Mouse (Mus musculus) limb, embryonic 14.5 days (tissue): ENCODE data around the gene Chil1. TPM values are rescaled to one million over a fixed set of nuclear protein-coding genes. Genes with fewer than 3 reads are reported as not detected.
A peak's percentile ranks its signal among the peaks of the same experiment; 100 is the strongest.

Experiments
- ATAC-seq: fragments of 200-750 bp; cut with Nextera tagmentation; 2 replicates; pipeline ENCODE4 v1.8.0; 2017; ENCODE audit warnings: low read depth, moderate number of reproducible peaks, moderate TSS enrichment; ENCODE audit not compliant: low FRiP score
- DNase-seq: peaks from one replicate; pipeline ENCODE4 v3.0.0-alpha.2; 2015; ENCODE audit warnings: low spot score
- H3K27ac ChIP-seq: fragments of 300-500 bp; sonication (generic); replicated peaks from 2 replicates; pipeline ENCODE4 v1.5.1; 2014; ENCODE audit warnings: low read depth, mild to moderate bottlenecking, low read length, moderate library complexity, mixed read lengths
- H3K27me3 ChIP-seq: fragments of 300-500 bp; sonication (generic); 2 replicates; pipeline ENCODE4 v1.6.1; 2014; ENCODE audit warnings: low read length, mixed read lengths; ENCODE audit not compliant: control insufficient read depth, insufficient read depth
- H3K36me3 ChIP-seq: fragments of 300-500 bp; sonication (generic); 2 replicates; pipeline ENCODE4 v1.6.1; 2014; ENCODE audit warnings: mild to moderate bottlenecking, low read length, moderate library complexity, mixed read lengths; ENCODE audit not compliant: control insufficient read depth, insufficient read depth
- H3K4me1 ChIP-seq: fragments of 300-500 bp; sonication (generic); 2 replicates; pipeline ENCODE4 v1.6.1; 2014; ENCODE audit warnings: antibody characterized with exemption, low read length, mixed read lengths; ENCODE audit not compliant: control insufficient read depth, insufficient read depth
- H3K4me2 ChIP-seq: fragments of 300-500 bp; sonication (generic); replicated peaks from 2 replicates; pipeline ENCODE4 v1.6.1; 2014; ENCODE audit warnings: low read depth, mild to moderate bottlenecking, low read length, moderate library complexity; ENCODE audit not compliant: severe bottlenecking
- H3K4me3 ChIP-seq: fragments of 300-500 bp; sonication (generic); replicated peaks from 2 replicates; pipeline ENCODE4 v1.5.1; 2014; ENCODE audit warnings: low read length
- H3K9ac ChIP-seq: fragments of 300-500 bp; sonication (generic); 2 replicates; pipeline ENCODE4 v1.6.1; 2014; ENCODE audit warnings: mild to moderate bottlenecking, low read depth, low read length, moderate library complexity; ENCODE audit not compliant: severe bottlenecking
- H3K9me3 ChIP-seq: fragments of 300-500 bp; sonication (generic); 2 replicates; pipeline ENCODE4 v1.6.1; 2016; ENCODE audit warnings: low read length; ENCODE audit not compliant: control insufficient read depth
- POLR2A ChIP-seq: fragments of 200-500 bp; IDR thresholded peaks from 2 replicates; pipeline ENCODE4 v1.8.0; 2012; ENCODE audit warnings: inconsistent platforms, mild to moderate bottlenecking, moderate library complexity, borderline replicate concordance; ENCODE audit not compliant: insufficient read depth, insufficient read length; ENCODE audit errors: extremely low read depth
- WGBS: fragments of 180-500 bp; shearing (Covaris S2); extraction: QIAGEN DNeasy Blood & Tissue Kit; methylation state at CpG from one replicate; pipeline ENCODE4 v1.1.7; 2014; 5-methylcytosine and 5-hydroxymethylcytosine counted together
- polyA plus RNA-seq, 2 experiments: library from polyadenylated mRNA; depleted of rRNA in 1 of 2; stranded (reverse) in 1 of 2; unstranded in 1 of 2; fragments of >200 nt; fragmentation: Nextera tagmentation in 1 of 2; extraction: Ambion mirVana in 1 of 2; gene quantifications; 2 replicates each; pipeline versions ENCODE4 v1.2.1 to v1.2.3; 2012 to 2014

The Chil1 gene
- polyA plus RNA-seq, 2 experiments = 12.3 to 16.3 TPM

DNA sequence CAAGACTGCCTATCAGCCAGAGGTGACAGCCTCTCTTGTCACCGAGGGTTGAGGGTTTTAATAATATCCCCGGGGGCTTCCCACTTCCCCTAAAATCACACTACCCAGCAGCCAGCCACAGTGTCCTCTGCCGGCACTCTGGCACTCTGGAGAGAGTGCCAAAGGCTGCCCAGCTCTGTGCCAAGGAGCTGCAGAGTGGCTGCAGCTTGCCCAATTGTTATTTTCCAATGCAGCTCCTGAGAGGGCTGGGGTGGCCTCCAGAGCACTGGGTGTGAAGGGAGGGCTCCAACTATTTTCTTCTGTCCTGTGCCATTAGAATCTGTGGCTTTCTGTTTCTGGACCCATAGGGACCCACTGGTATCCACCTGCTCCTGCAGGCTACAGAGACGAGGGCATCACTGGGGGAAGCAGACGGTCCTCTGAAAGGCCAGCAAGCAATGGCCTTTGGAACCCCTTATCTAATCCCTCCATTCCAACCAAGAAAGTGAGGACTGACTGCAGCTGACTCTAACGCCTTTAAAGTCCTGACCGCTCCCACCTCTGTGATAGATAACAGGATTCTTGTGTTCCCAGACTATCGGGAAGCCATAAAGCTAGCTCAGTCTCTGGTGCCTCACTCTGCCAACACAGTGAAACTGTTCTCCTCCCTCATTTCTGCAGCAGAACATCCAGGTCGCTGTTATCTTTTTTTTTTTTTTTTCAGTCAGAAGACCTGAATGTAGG lies 23.5 kb downstream of the Chil1 start:
- Histone ChIP-seq H3K4me1 (0 out of 2 replicates have a peak, but pooled peaks cover 3% of the 10 kb centered on the region), H3K4me3 (no peak overlapping the region), H3K27me3 (no peaks in the 10 kb centered on the region), H3K4me2 (no peak overlapping the region), H3K9me3 (no peaks in the 10 kb centered on the region), H3K9ac (no peak overlapping the region), H3K36me3 (no peaks in the 10 kb centered on the region), H3K27ac (no peak overlapping the region)
- TF ChIP-seq POLR2A = no peak
- ATAC-seq = no peak
- 41% methylated on average over 9 of the region's 9 CpGs for WGBS
- no peak for DNase-seq

DNA sequence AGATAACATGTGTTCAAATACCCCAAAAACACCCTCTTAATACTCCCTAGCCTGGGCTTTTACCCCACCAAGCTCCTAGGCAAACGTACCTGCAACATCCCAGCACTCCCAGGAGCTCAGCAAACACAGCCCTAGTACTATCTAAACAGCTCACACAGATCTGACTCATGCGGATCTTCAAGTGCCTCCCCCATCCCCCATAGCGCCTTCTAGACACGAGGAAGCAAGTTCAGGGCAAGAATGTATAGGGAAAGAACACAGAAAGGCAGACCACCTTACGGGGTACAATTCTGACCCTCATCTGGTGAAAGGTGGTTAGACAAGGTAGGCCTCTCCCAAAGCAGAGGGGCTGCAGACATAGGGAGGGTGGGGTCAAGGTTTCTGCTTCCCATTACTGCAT lies 24.1 kb downstream of the Chil1 start:
- 31% methylated on average over 5 of the region's 5 CpGs for WGBS
- H3K9ac ChIP-seq = no peak overlapping the region
- peaks cover 9% of the 10 kb centered on the region for H3K4me1 ChIP-seq
- H3K4me2 ChIP-seq = no peak overlapping the region
- H3K27ac ChIP-seq = no peak overlapping the region
- TF ChIP-seq POLR2A = no peak
- H3K4me3 ChIP-seq = no peak overlapping the region
- DNase-seq = no peak
- no peaks in the 10 kb centered on the region for H3K27me3 ChIP-seq
- no peak for ATAC-seq
- H3K9me3 ChIP-seq = no peaks in the 10 kb centered on the region
- no peaks in the 10 kb centered on the region for H3K36me3 ChIP-seq

DNA sequence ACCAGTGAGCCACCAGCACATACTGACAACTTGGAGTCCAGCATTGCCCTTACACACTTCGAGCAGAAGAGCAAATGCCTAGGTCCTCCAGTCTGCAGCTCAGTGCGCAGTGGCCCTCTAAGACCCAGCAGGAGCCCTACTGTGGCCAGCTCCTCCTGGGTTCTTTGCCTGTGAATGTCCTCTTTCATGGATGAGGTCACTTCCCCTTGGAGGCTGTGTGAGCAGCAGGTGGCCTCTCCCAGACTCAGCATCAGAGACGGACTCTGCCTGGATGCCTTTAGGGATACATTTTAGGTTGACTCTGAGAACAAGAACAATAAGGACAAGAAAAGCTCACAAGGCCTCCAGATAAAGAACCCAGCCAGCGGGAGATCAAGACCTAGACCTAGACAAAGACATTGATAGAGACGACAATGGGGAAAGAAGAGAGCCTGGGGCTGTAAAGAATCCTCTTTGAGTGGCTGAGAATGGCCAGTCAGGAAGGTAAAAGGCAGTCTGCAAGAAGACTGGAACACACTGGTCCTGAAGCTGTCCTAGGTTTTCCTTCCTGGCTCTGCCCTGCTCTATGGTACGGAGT lies 28.3 kb downstream of the Chil1 start:
- ATAC-seq (no peak), DNase-seq (no peak)
- WGBS = 72% methylated on average over 6 of the region's 6 CpGs
- no peak for TF ChIP-seq POLR2A
- Histone ChIP-seq H3K4me2 (no peak overlapping the region), H3K27me3 (no peaks in the 10 kb centered on the region), H3K27ac (no peak overlapping the region), H3K4me3 (no peak overlapping the region), H3K36me3 (no peaks in the 10 kb centered on the region), H3K4me1 (peaks cover 17% of the 10 kb centered on the region), H3K9ac (no peak overlapping the region), H3K9me3 (no peaks in the 10 kb centered on the region)

DNA sequence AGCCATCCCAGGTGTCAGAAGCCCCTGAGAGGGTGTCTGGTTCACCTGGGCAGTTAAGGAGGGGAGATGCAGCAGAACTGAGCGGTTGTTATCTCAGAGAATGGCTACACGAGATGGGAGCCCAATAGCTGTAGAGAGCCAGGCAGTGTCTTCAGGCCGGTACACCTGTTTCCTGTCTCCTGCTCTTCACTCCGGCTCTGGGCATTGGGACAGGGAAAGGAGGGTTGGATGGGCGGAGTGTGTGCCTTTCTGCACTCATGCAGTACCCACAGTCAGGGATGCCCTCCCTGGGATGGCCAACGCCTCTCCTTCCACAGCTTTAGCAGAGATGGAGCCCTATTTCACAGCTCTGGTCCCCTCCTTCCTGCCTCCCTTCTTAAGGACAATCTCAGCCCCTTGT lies 29.1 kb downstream of the Chil1 start:
- ATAC-seq (no peak; the same call in 1 of the 2 replicates), DNase-seq (no peak)
- Histone ChIP-seq H3K9ac (no peak overlapping the region), H3K4me1 (peaks cover 20% of the 10 kb centered on the region), H3K36me3 (no peaks in the 10 kb centered on the region), H3K4me2 (no peak overlapping the region), H3K9me3 (no peaks in the 10 kb centered on the region), H3K27me3 (no peaks in the 10 kb centered on the region), H3K4me3 (no peak overlapping the region), H3K27ac (no peak overlapping the region)
- WGBS = 42% methylated on average over 6 of the region's 6 CpGs
- no peak for TF ChIP-seq POLR2A

DNA sequence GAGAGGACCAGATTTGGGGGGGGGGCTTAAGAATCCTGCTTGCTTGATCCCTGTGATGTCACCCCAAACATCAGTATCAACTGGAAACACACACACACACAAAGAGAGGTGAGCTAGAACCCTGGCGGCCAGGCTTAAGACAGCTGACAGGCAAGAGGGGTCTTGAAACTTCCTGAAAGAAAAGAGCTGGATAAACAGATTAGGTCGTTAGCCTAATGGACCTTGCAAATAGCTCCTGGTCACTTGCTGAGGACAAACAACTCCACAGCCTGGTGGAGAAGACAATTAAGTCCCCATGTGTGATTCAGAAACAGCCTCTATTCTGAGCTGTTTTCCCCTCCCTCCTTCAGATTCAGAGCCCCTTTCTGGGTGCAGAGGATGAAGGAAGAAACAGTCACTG lies 29.7 kb downstream of the Chil1 start:
- Histone ChIP-seq H3K4me3 (no peak overlapping the region), H3K27me3 (no peaks in the 10 kb centered on the region), H3K4me1 (peaks cover 18% of the 10 kb centered on the region), H3K36me3 (no peaks in the 10 kb centered on the region), H3K9ac (no peak overlapping the region), H3K9me3 (no peaks in the 10 kb centered on the region), H3K27ac (no peak overlapping the region), H3K4me2 (no peak overlapping the region)
- ATAC-seq (peak; percentile 48; the same call in 1 of the 2 replicates), DNase-seq (no peak)
- WGBS = 13% methylated on average over 2 of the region's 2 CpGs
- TF ChIP-seq POLR2A = no peak
